Mouse (Mus musculus) kidney, embryonic 16.5 days (tissue): ENCODE data around the gene Otof. TPM values are rescaled to one million over a fixed set of nuclear protein-coding genes. Genes with fewer than 3 reads are reported as not detected.

ENCODE experiments used
- ATAC-seq: fragments of 200-750 bp; cut with Nextera tagmentation; 2 replicates; pipeline ENCODE4 v1.8.0; 2017; ENCODE audit warnings: moderate TSS enrichment; ENCODE audit not compliant: low FRiP score, low TSS enrichment
- H3K27ac ChIP-seq: fragments of 300-500 bp; sonication (generic); 2 replicates; pipeline ENCODE4 v1.5.1; 2014; ENCODE audit warnings: low read length
- H3K27me3 ChIP-seq: fragments of 300-500 bp; sonication (generic); 2 replicates; pipeline ENCODE4 v1.6.1; 2014; ENCODE audit warnings: low read length, control low read depth, mixed read lengths; ENCODE audit not compliant: insufficient read depth
- H3K36me3 ChIP-seq: fragments of 300-500 bp; sonication (generic); 2 replicates; pipeline ENCODE4 v1.6.1; 2014; ENCODE audit warnings: low read length, control low read depth, mixed read lengths; ENCODE audit not compliant: insufficient read depth
- H3K4me1 ChIP-seq: fragments of 300-500 bp; sonication (generic); 2 replicates; pipeline ENCODE4 v1.6.1; 2014; ENCODE audit warnings: low read length, control low read depth, mixed read lengths; ENCODE audit not compliant: insufficient read depth
- H3K4me2 ChIP-seq: fragments of 300-500 bp; sonication (generic); replicated peaks from 2 replicates; pipeline ENCODE4 v1.6.1; 2014; ENCODE audit warnings: low read depth, low read length
- H3K4me3 ChIP-seq: fragments of 300-500 bp; sonication (generic); 2 replicates; pipeline ENCODE4 v1.5.1; 2014; ENCODE audit warnings: mild to moderate bottlenecking, low read length
- H3K9ac ChIP-seq: fragments of 300-500 bp; sonication (generic); replicated peaks from 2 replicates; pipeline ENCODE4 v1.6.1; 2014; ENCODE audit warnings: low read length
- H3K9me3 ChIP-seq: fragments of 300-500 bp; sonication (generic); 2 replicates; pipeline ENCODE4 v1.6.1; 2016; ENCODE audit warnings: low read length, control low read depth
- WGBS: fragments of 180-500 bp; shearing (Covaris S2); extraction: QIAGEN DNeasy Blood & Tissue Kit; methylation state at CpG from one replicate; pipeline ENCODE4 v1.1.7; 2014; 5-methylcytosine and 5-hydroxymethylcytosine counted together
- polyA plus RNA-seq: library from polyadenylated mRNA; unstranded; fragments of >200 nt; fragmentation: Nextera tagmentation; extraction: Ambion mirVana; gene quantifications from 2 replicates; pipeline ENCODE4 v1.2.1, GENCODE M21; 2015

Gene Otof
- polyA plus RNA-seq: 0.06 and 0.09 TPM in 2 replicates

GRCm38 (mm10) chr5:30461821-30462220 is at the start of gene Otof:
TSS of gene Otof (minus strand) at chr5:30461932.
- Histone ChIP-seq H3K27me3 (peaks cover 14% of the 10 kb centered on the region), H3K4me2 (no peak within 1 kb of the TSS)
- 30% methylated on average over 12 of the region's 12 CpGs for WGBS

GRCm38 (mm10) chr5:30497299-30497698 is 35.6 kb upstream of the Otof start:
- Histone ChIP-seq H3K27ac (no peak overlapping the region), H3K4me1 (no peaks in the 10 kb centered on the region), H3K27me3 (no peaks in the 10 kb centered on the region), H3K9me3 (no peaks in the 10 kb centered on the region), H3K36me3 (no peaks in the 10 kb centered on the region), H3K9ac (no peak overlapping the region), H3K4me3 (no peak overlapping the region), H3K4me2 (no peak overlapping the region)
- 58% methylated on average over 7 of the region's 7 CpGs for WGBS
- no peak for ATAC-seq

More at GRCm38 (mm10) chr5:30461821-30462220, at the start of gene Otof:
- Histone ChIP-seq H3K4me1 (no peaks in the 10 kb centered on the region), H3K9me3 (no peaks in the 10 kb centered on the region), H3K9ac (no peak within 1 kb of the TSS), H3K4me3 (no peak within 1 kb of the TSS), H3K27ac (no peak within 1 kb of the TSS), H3K36me3 (no peaks in the 10 kb centered on the region)
- no peak for ATAC-seq

- Histone ChIP-seq H3K4me1 (no peaks in the 10 kb centered on the region), H3K9me3 (no peaks in the 10 kb centered on the region), H3K4me2 (no peak overlapping the region), H3K27ac (no peak overlapping the region), H3K4me3 (no peak overlapping the region), H3K27me3 (no peaks in the 10 kb centered on the region), H3K36me3 (no peaks in the 10 kb centered on the region), H3K9ac (no peak overlapping the region)
- no peak for ATAC-seq
- WGBS: 91% methylated on average over 8 of the region's 8 CpGs
Measured at GRCm38 (mm10) chr5:30496821-30497220, 35.1 kb upstream of the Otof start.

- Histone ChIP-seq H3K36me3 (no peaks in the 10 kb centered on the region), H3K4me1 (no peaks in the 10 kb centered on the region), H3K4me3 (no peak overlapping the region), H3K9me3 (no peaks in the 10 kb centered on the region), H3K27ac (no peak overlapping the region), H3K9ac (no peak overlapping the region), H3K27me3 (no peaks in the 10 kb centered on the region), H3K4me2 (no peak overlapping the region)
- no peak for ATAC-seq
- 88% methylated on average over 2 of the region's 2 CpGs for whole genome bisulfite sequencing
Measured at GRCm38 (mm10) chr5:30495288-30495687, 33.6 kb upstream of the Otof start.

- Histone ChIP-seq H3K4me3 (no peak overlapping the region), H3K9me3 (no peaks in the 10 kb centered on the region), H3K27ac (no peak overlapping the region), H3K9ac (no peak overlapping the region), H3K27me3 (no peaks in the 10 kb centered on the region), H3K4me2 (no peak overlapping the region), H3K36me3 (no peaks in the 10 kb centered on the region), H3K4me1 (no peaks in the 10 kb centered on the region)
- WGBS: 86% methylated on average over 7 of the region's 7 CpGs
- no peak for ATAC-seq
Measured at GRCm38 (mm10) chr5:30494606-30495005, 32.9 kb upstream of the Otof start.

GRCm38 (mm10) chr5:30493723-30494122 is 32.0 kb upstream of the Otof start:
- Histone ChIP-seq H3K4me2 (no peak overlapping the region), H3K36me3 (no peaks in the 10 kb centered on the region), H3K4me1 (no peaks in the 10 kb centered on the region), H3K9ac (no peak overlapping the region), H3K27ac (no peak overlapping the region), H3K4me3 (no peak overlapping the region), H3K9me3 (no peaks in the 10 kb centered on the region), H3K27me3 (no peaks in the 10 kb centered on the region)
- no peak for ATAC-seq
- WGBS: 63% methylated on average over 7 of the region's 7 CpGs

GRCm38 (mm10) chr5:30490845-30491244 is 29.1 kb upstream of the Otof start:
- Histone ChIP-seq H3K4me3 (no peak overlapping the region), H3K9ac (no peak overlapping the region), H3K36me3 (no peaks in the 10 kb centered on the region), H3K9me3 (no peaks in the 10 kb centered on the region), H3K27ac (no peak overlapping the region), H3K4me1 (no peaks in the 10 kb centered on the region), H3K27me3 (no peaks in the 10 kb centered on the region), H3K4me2 (no peak overlapping the region)
- no peak for ATAC-seq
- WGBS: 62% methylated on average over 5 of the region's 5 CpGs

- Histone ChIP-seq H3K27ac (no peak overlapping the region), H3K9ac (no peak overlapping the region), H3K4me2 (no peak overlapping the region), H3K27me3 (no peaks in the 10 kb centered on the region), H3K9me3 (no peaks in the 10 kb centered on the region), H3K36me3 (no peaks in the 10 kb centered on the region), H3K4me3 (no peak overlapping the region), H3K4me1 (no peaks in the 10 kb centered on the region)
- no peak for ATAC-seq
Measured at GRCm38 (mm10) chr5:30490215-30490614, 28.5 kb upstream of the Otof start.

- H3K27me3 ChIP-seq: no peaks in the 10 kb centered on the region
- H3K4me1 ChIP-seq: no peaks in the 10 kb centered on the region
- H3K4me3 ChIP-seq: no peak overlapping the region
- no peaks in the 10 kb centered on the region for H3K9me3 ChIP-seq
- H3K4me2 ChIP-seq: no peak overlapping the region
- no peak overlapping the region for H3K27ac ChIP-seq
- no peak overlapping the region for H3K9ac ChIP-seq
- WGBS: 80% methylated on average over 6 of the region's 6 CpGs
- H3K36me3 ChIP-seq: no peaks in the 10 kb centered on the region
- ATAC-seq: no peak
Measured at GRCm38 (mm10) chr5:30485136-30485535, 23.4 kb upstream of the Otof start.

- Histone ChIP-seq H3K4me2 (no peak overlapping the region), H3K36me3 (no peaks in the 10 kb centered on the region), H3K27ac (no peak overlapping the region), H3K9me3 (no peaks in the 10 kb centered on the region), H3K4me1 (no peaks in the 10 kb centered on the region), H3K27me3 (no peaks in the 10 kb centered on the region), H3K9ac (no peak overlapping the region), H3K4me3 (no peak overlapping the region)
- no peak for ATAC-seq
- WGBS: 69% methylated on average over 5 of the region's 5 CpGs
Measured at GRCm38 (mm10) chr5:30484591-30484990, 22.9 kb upstream of the Otof start.

- Histone ChIP-seq H3K27ac (no peak overlapping the region), H3K4me3 (no peak overlapping the region), H3K4me2 (no peak overlapping the region), H3K9me3 (no peaks in the 10 kb centered on the region), H3K36me3 (no peaks in the 10 kb centered on the region), H3K9ac (no peak overlapping the region), H3K27me3 (no peaks in the 10 kb centered on the region), H3K4me1 (no peaks in the 10 kb centered on the region)
- 83% methylated on average over 8 of the region's 8 CpGs for WGBS
- ATAC-seq: no peak
Measured at GRCm38 (mm10) chr5:30483533-30483932, 21.8 kb upstream of the Otof start.
